Mouse (Mus musculus): Measurements from ENCODE around the gene Hacd1.

DNA sequence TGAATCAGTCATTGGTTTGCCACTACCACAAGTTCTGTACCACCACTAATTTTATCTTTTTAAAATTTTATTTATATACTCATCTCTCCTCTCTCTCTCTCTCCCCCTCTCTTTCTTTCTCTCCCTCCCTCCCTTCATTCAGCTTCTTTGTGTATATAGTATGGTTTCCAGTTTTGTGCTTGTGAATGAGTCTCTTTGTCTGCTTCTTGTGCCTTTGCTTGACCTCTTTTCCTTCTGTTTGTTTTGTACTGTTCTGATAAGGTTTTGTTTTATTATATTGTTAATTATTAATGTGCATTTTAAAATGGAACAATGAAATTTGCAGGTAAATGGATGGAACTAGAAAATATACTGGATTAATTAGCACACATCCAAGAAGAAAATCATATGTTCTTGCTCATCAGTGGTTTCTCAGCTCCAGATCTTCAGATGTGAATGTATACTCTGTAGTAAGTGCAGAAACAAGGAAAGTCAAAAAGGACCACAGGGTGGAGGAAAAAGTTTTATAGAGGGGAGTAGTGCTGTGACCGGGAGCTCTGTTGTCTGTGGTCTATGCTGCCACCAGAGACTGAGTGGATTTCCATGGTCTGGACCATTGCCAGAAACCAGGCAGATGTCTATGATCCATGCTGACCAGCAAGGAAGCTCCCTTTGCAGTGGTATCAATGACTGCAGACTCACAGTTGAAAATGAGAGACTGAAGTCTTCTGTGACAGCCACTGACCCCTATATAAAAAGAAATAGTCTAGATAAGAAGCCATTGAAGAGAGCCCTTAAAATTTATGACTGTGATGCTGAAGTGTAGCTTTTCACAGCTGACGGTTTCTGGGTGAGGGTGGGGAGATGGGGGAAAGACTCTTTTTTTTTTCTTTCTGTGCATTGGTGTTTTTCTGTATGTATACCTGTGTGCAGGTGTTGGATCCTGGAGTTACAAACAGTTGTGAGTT is 10.0 kb upstream of the Hacd1 start:
- TF ChIP-seq POLR2A (IDR thresholded peaks at IDR 0.05; ENCODE audit: borderline replicate concordance, insufficient read depth, low read length) = no peak
- no peak for TF ChIP-seq CTCF (IDR thresholded peaks at IDR 0.05; ENCODE audit: borderline replicate concordance, insufficient read depth, low read depth, low read length)

Data from cerebellum, adult 2 months (tissue).